Mouse (Mus musculus) heart, adult 2 months (tissue): ENCODE data around the gene Ssh1. TPM values are rescaled to one million over a fixed set of nuclear protein-coding genes. Genes with fewer than 3 reads are reported as not detected.
A peak's percentile ranks its signal among the peaks of the same experiment; 100 is the strongest.

Experiments used
- DNase-seq, 2 experiments: peaks; one replicate each; pipeline ENCODE4 v3.0.0; 2021
- H3K27ac ChIP-seq: fragments of 200-600 bp; 2 replicates; pipeline ENCODE4 v1.8.1; 2022
- H3K27me3 ChIP-seq: fragments of 200-500 bp; 2 replicates; pipeline ENCODE4 v1.6.1; 2012; ENCODE audit warnings: mild to moderate bottlenecking, low read length, inconsistent platforms, mixed read lengths; ENCODE audit not compliant: control insufficient read depth, insufficient read depth
- H3K36me3 ChIP-seq: fragments of 200-500 bp; 2 replicates; pipeline ENCODE4 v1.6.1; 2012; ENCODE audit warnings: low read length, inconsistent platforms; ENCODE audit not compliant: control insufficient read depth, insufficient read depth
- H3K4me1 ChIP-seq: fragments of 200-500 bp; 2 replicates; pipeline ENCODE4 v1.6.1; 2011; ENCODE audit warnings: low read length; ENCODE audit not compliant: control insufficient read depth, insufficient read depth
- H3K4me3 ChIP-seq: fragments of 200-600 bp; 2 replicates; pipeline ENCODE4 v1.8.1; 2022
- H3K79me2 ChIP-seq: fragments of 200-500 bp; replicated peaks from 2 replicates; pipeline ENCODE4 v1.6.1; 2012; ENCODE audit warnings: mild to moderate bottlenecking, inconsistent platforms, low read length, moderate library complexity, mixed read lengths; ENCODE audit not compliant: control insufficient read depth, insufficient read depth
- H3K9ac ChIP-seq: fragments of 200-500 bp; 2 replicates; pipeline ENCODE4 v1.6.1; 2012; ENCODE audit warnings: low read depth, mild to moderate bottlenecking, control low read depth, inconsistent platforms, low read length, mixed read lengths
- CTCF ChIP-seq: fragments of 200-600 bp; IDR thresholded peaks from 2 replicates; pipeline ENCODE4 v1.8.1; 2022; ENCODE audit warnings: antibody characterized with exemption, mild to moderate bottlenecking, moderate library complexity
- EP300 ChIP-seq: fragments of 200-500 bp; IDR thresholded peaks from 2 replicates; pipeline ENCODE4 v1.6.1; 2011; ENCODE audit warnings: low read depth, low read length, control low read depth; ENCODE audit not compliant: insufficient read depth
- POLR2A ChIP-seq: fragments of 200-500 bp; IDR thresholded peaks from 2 replicates; pipeline ENCODE4 v1.6.1; 2011; ENCODE audit warnings: mild to moderate bottlenecking, low read depth, low read length, control low read depth; ENCODE audit not compliant: insufficient read depth
- WGBS: fragments of 180-500 bp; shearing (Covaris S2); methylation state at CpG from one replicate; pipeline ENCODE4 v1.1.7; 2018; 5-methylcytosine and 5-hydroxymethylcytosine counted together
- intact Hi-C: fragments of 180-260 bp; cut with DNase I; formaldehyde crosslinking; loops from one replicate; pipeline ENCODE4 v1.15.1; 2025
- polyA plus RNA-seq: library from polyadenylated mRNA; depleted of rRNA; stranded (reverse); fragments of >200 nt; gene quantifications from 2 replicates; pipeline ENCODE4 v1.2.3, GENCODE M21; 2012; rRNA removed
- total RNA-seq, 2 experiments: library from RNA; stranded (reverse); gene quantifications; 2 replicates each; pipeline ENCODE4 v1.2.3; 2021

Ssh1 gene
- total and polyA plus RNA-seq, 3 experiments = 7.4 to 15.2 (median 13.4) TPM

GRCm38 (mm10) chr5:113888186-113888795 lies 105.4 kb downstream of the Ssh1 start:
- Histone ChIP-seq H3K79me2 (no peaks in the 10 kb centered on the region; the same call in none of the 2 replicates), H3K9ac (no peak overlapping the region), H3K36me3 (peaks cover 2% of the 10 kb centered on the region; the same call in 1 of the 2 replicates), H3K27ac (peak overlapping the region; percentile 74), H3K27me3 (no peaks in the 10 kb centered on the region), H3K4me1 (peaks cover 35% of the 10 kb centered on the region), H3K4me3 (no peak overlapping the region)
- intact Hi-C loops = loop anchor here (2.0 kb wide), 1 partner anchor 17 kb away; no protein-coding TSS in a partner anchor
- TF ChIP-seq CTCF = no peak
- TF ChIP-seq EP300 = no peak
- TF ChIP-seq POLR2A = no peak
- DNase-seq = no peak
- whole genome bisulfite sequencing = 66% methylated on average over 5 of the region's 5 CpGs

GRCm38 (mm10) chr5:113887132-113887531 lies 106.6 kb downstream of the Ssh1 start:
- H3K27ac ChIP-seq = peak overlapping the region; percentile 9; the same call in 1 of the 2 replicates
- intact Hi-C loops = no loop called here
- no peak overlapping the region for H3K9ac ChIP-seq
- peaks cover 37% of the 10 kb centered on the region for H3K4me1 ChIP-seq
- WGBS = 37% methylated on average over 11 of the region's 11 CpGs
- DNase-seq = peak; percentile 65 to 70
- no peak overlapping the region for H3K4me3 ChIP-seq
- H3K36me3 ChIP-seq = peaks cover 2% of the 10 kb centered on the region; the same call in 1 of the 2 replicates
- TF ChIP-seq POLR2A = no peak
- no peak for TF ChIP-seq EP300
- no peak for TF ChIP-seq CTCF
- H3K27me3 ChIP-seq = no peaks in the 10 kb centered on the region
- H3K79me2 ChIP-seq = no peaks in the 10 kb centered on the region; the same call in none of the 2 replicates

Other genes with a start within 250 kb of the Ssh1 start
- 10 to 100 TPM; 12.2 to 14.4 TPM for gene Sart3, start 221.4 kb downstream of the Ssh1 start, total RNA-seq
- 10.2 and 13.6 TPM in 2 replicates for gene Sart3, start 221.4 kb downstream of the Ssh1 start, polyA plus RNA-seq
- gene Iscu, start 221.1 kb downstream of the Ssh1 start, total RNA-seq = 100 to 1,000 TPM; 176 to 202 TPM
- 168 and 212 TPM in 2 replicates for gene Iscu, start 221.1 kb downstream of the Ssh1 start, polyA plus RNA-seq
- gene Tmem119, start 193.4 kb downstream of the Ssh1 start, total RNA-seq = 1 to 10 TPM; 3.6 to 5.8 TPM
- 7.3 and 12.0 TPM in 2 replicates for gene Tmem119, start 193.4 kb downstream of the Ssh1 start, polyA plus RNA-seq
- 1 to 10 TPM; 3.4 to 4.5 TPM for gene Selplg, start 161.2 kb downstream of the Ssh1 start, total RNA-seq
- gene Selplg, start 161.2 kb downstream of the Ssh1 start, polyA plus RNA-seq = 5.7 and 14.1 TPM in 2 replicates
- gene Coro1c, start 85.1 kb downstream of the Ssh1 start, total RNA-seq = 10 to 100 TPM; 24.6 to 30.1 TPM
- 24.1 and 27.9 TPM in 2 replicates for gene Coro1c, start 85.1 kb downstream of the Ssh1 start, polyA plus RNA-seq
- not detected for gene Dao, start 9.8 kb upstream of the Ssh1 start, total RNA-seq
- not detected in 2 replicates for gene Dao, start 9.8 kb upstream of the Ssh1 start, polyA plus RNA-seq
- 10 to 100 TPM; 10.1 to 11.2 TPM for gene Usp30, start 71.6 kb upstream of the Ssh1 start, total RNA-seq
- 11.2 and 13.3 TPM in 2 replicates for gene Usp30, start 71.6 kb upstream of the Ssh1 start, polyA plus RNA-seq
- gene Svop, start 97.7 kb upstream of the Ssh1 start, total RNA-seq = not detected
- 0.08 and 0.12 TPM in 2 replicates for gene Svop, start 97.7 kb upstream of the Ssh1 start, polyA plus RNA-seq
- 1 to 10 TPM; 1.6 to 2.0 TPM for gene Alkbh2, start 134.3 kb upstream of the Ssh1 start, total RNA-seq
- gene Alkbh2, start 134.3 kb upstream of the Ssh1 start, polyA plus RNA-seq = 3.0 and 3.1 TPM in 2 replicates
- gene Ung, start 136.5 kb upstream of the Ssh1 start, total RNA-seq = 10 to 100 TPM; 27.1 to 32.1 TPM
- 24.4 and 28.3 TPM in 2 replicates for gene Ung, start 136.5 kb upstream of the Ssh1 start, polyA plus RNA-seq
- 100 to 1,000 TPM; 205 to 251 TPM for gene Acacb, start 152.6 kb upstream of the Ssh1 start, total RNA-seq
- 105 and 141 TPM in 2 replicates for gene Acacb, start 152.6 kb upstream of the Ssh1 start, polyA plus RNA-seq